Mouse (Mus musculus): Measurements from ENCODE around the gene Rbm28. TPM values are rescaled to one million over a fixed set of nuclear protein-coding genes. Genes with fewer than 3 reads are reported as not detected.
"Not testable (repeated sequence)": the region's sequence is repeated elsewhere in the genome, so short reads cannot be mapped to it uniquely, and the experiment has no call there.

Gene Rbm28
- polyA plus RNA-seq, 1 experiment: 33.8 TPM

DNA sequence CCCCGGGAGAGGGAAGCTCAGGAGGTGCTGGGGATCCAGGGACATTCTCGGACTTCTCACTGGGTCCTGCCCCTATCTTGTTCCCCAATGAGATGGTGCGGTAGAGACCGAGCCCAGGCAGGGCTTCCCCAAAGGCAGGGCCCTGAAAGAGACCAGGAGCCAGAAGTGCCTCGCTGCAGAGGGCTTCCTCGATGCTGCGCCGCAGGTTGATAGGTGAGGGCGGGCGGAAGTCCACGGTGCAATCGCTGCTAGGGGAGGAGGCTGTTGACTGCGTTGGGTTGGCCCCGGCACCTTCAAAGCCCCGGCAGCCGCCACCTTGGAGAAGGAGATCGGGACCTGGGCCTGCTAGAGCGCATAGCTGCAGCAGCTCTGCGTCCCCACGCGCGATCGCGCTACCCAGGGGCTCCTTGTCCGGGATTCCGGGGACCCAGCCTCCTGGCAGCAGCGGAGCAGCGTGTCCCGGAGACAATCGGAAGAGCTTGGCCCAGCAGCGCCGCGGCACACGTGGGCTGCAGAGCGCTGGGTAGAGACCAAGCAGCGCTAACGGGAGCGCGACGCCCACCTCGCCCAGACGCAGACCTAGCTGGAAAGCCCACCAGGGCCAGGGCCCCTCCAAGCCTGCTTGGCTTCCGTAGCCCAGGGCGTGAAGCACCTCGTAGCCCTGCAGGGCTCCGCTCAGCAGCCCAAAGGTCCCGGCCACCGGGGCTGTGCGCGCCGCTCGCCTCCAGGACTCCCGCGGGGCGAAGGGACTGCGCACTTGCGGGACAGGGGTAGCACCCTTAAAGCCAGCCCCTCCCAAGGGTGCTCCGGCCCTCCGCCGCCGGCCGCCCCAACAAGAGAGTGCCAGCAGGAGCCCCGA, 5.5 kb upstream of the Rbm28 start:
- Histone ChIP-seq H3K4me1 (ENCODE audit: control insufficient read depth, insufficient read depth, insufficient read length, low read length) (no peaks in the 10 kb centered on the region), H3K4me3 (ENCODE audit: insufficient read depth, low read depth, low read length) (peak overlapping the region; percentile 57), H3K27ac (replicated peaks; ENCODE audit: low read depth, low read length) (no peak overlapping the region)

DNA sequence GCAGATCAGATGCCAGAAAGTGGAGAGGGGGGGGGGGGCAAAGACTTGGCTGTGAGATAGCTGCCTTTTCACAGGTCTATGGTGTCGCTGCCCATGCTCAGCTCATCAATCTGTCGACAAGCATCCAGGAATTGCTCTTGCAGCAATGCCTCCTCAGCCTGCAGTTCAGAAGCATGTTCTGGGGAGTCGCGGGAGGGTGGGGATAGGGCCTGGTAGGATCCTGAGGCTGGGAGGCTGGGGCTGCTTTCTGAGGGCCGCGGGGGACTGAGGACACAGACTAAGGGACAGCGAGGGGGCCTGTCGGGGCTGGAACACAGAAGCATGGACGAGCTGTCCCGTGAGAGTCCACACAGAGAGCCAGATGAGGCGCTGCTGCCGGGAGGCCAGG, 4.9 kb upstream of the Rbm28 start:
- H3K4me3 ChIP-seq (ENCODE audit: insufficient read depth, low read depth, low read length): no peak overlapping the region
- no peak overlapping the region for H3K27ac ChIP-seq (replicated peaks; ENCODE audit: low read depth, low read length)
- H3K4me1 ChIP-seq (ENCODE audit: control insufficient read depth, insufficient read depth, insufficient read length, low read length): no peaks in the 10 kb centered on the region

DNA sequence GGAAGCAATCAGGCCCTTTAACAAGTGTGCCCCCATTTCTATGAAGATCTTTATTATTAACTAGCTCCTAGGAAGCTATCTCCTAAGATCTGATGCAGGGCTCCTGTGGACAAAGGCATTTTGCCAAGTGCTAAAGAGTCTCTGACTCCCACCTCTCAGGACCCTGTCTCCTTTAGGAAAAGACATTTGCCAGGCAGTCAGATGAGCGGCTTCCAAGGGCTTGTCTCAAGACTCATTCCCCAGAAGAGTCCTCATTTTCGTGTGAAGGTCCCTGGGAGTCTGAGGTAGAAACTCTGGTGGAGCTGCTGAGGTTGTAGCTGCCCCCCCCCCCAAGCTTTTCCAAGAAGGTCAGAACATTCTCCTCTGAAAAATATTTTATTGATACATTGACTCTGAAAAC, 4.1 kb upstream of the Rbm28 start:
- H3K4me3 ChIP-seq (ENCODE audit: insufficient read depth, low read depth, low read length): no peak overlapping the region
- no peak overlapping the region for H3K27ac ChIP-seq (replicated peaks; ENCODE audit: low read depth, low read length)

DNA sequence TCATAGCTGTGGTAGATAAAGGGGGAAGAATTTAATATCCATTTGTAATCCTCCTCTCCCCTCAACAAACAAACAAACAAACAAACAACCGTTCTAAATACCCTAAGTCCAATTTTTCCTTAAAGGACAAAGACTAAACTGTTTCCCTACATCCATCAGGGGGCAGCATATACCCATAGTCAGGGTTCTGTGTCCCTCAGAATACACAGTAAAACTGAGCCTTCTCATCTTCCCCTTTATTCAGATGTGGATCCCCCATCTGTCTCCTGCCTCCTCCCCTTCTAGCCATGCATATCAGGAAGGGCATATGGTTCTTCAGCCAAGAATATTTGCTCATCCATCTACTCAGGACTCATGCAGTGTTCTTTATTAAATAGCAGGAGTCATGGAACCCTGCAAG, 1.4 kb upstream of the Rbm28 start:
- H3K27ac ChIP-seq (replicated peaks; ENCODE audit: low read depth, low read length): no peak overlapping the region
- no peak overlapping the region for H3K4me3 ChIP-seq (ENCODE audit: insufficient read depth, low read depth, low read length)
- H3K4me1 ChIP-seq (ENCODE audit: control insufficient read depth, insufficient read depth, insufficient read length, low read length): no peaks in the 10 kb centered on the region

More for the DNA sequence above, 4.1 kb upstream of the Rbm28 start:
- no peaks in the 10 kb centered on the region for H3K4me1 ChIP-seq (ENCODE audit: control insufficient read depth, insufficient read depth, insufficient read length, low read length)

DNA sequence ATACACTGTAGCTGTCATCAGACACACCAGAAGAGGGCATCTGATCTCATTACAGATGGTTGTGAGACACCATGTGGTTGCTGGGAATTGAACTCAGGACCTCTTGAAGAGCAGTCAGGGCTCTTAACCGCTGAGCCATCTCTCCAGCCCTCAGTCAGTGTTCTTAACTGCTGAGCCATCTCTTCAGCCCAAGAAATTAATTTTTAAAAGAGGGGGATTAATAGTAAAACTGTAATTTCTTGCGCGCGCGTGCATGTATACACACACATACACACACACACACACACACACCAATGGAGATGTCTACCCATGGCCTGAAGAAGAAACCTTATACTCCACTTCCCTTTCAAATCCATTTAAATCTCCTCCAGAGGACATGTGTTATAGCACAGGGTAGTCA, 3.5 kb downstream of the Rbm28 start:
- not testable (repeated sequence) for H3K27ac ChIP-seq (replicated peaks; ENCODE audit: low read depth, low read length); H3K4me3 ChIP-seq (ENCODE audit: insufficient read depth, low read depth, low read length); H3K4me1 ChIP-seq (ENCODE audit: control insufficient read depth, insufficient read depth, insufficient read length, low read length)

DNA sequence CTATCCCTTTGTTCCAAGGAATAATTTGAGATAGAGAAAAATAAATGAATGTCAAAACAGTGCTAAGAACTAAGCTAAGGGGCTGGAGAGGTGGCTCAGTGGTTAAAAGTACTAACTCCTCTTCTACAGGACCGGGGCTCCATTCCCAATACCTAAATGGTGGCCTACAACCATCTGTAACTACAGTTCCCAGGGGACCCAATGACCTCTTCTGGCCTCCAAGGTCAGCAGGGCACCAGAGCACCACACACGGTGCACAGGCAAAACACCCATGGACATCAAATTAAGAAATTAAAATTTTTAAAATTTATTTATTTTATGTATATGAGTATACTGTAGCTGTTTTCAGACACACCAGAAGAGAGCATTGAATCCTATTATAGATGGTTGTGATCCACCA, 4.0 kb downstream of the Rbm28 start:
- H3K27ac ChIP-seq (replicated peaks; ENCODE audit: low read depth, low read length): no peak overlapping the region
- H3K4me3 ChIP-seq (ENCODE audit: insufficient read depth, low read depth, low read length): no peak overlapping the region
- no peaks in the 10 kb centered on the region; the same call in 1 of the 2 replicates for H3K4me1 ChIP-seq (ENCODE audit: control insufficient read depth, insufficient read depth, insufficient read length, low read length)

DNA sequence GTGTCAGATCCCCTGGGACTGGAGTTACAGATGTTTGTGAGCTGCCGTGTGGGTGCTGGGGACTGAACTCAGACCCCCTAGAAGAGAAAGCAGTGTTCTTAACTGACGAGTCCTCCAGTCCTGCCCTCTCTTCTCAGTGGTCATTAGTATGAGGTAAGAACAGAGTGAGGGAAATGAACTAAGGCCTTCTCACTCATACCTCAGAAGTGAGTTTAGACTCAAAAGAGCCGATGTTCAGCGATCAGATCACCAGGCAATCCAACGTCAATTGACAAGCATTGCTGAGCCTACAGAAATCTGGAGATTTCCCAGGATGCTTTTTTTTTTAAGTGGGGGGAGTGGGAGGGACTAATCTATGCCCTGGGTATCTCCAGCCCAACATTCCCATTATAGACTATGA, 8.5 kb downstream of the Rbm28 start:
- no peak overlapping the region for H3K4me3 ChIP-seq (ENCODE audit: insufficient read depth, low read depth, low read length)
- no peaks in the 10 kb centered on the region; the same call in 1 of the 2 replicates for H3K4me1 ChIP-seq (ENCODE audit: control insufficient read depth, insufficient read depth, insufficient read length, low read length)
- H3K27ac ChIP-seq (replicated peaks; ENCODE audit: low read depth, low read length): no peak overlapping the region

DNA sequence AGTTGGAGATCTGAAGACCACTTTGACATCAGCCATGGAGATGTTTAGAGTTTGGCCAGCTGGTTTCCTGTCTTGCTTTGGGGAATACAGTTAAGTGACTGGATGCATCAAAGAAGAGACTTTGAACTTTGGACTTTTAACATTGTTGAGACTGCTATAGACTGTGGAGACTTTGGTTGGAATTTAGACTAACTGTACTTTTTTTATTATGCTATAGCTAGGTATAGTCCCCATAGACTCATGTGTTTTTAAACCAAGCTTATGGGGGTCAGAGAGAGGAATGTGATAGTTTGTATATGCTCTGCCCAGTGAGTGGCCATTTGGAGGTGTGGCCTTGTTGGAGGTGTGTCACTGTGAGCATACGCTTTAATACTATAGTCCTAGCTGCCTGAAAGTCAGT, 14.8 kb downstream of the Rbm28 start:
- Histone ChIP-seq H3K27ac (replicated peaks; ENCODE audit: low read depth, low read length) (no peak overlapping the region), H3K4me3 (ENCODE audit: insufficient read depth, low read depth, low read length) (no peak overlapping the region), H3K4me1 (ENCODE audit: control insufficient read depth, insufficient read depth, insufficient read length, low read length) (no peaks in the 10 kb centered on the region)

DNA sequence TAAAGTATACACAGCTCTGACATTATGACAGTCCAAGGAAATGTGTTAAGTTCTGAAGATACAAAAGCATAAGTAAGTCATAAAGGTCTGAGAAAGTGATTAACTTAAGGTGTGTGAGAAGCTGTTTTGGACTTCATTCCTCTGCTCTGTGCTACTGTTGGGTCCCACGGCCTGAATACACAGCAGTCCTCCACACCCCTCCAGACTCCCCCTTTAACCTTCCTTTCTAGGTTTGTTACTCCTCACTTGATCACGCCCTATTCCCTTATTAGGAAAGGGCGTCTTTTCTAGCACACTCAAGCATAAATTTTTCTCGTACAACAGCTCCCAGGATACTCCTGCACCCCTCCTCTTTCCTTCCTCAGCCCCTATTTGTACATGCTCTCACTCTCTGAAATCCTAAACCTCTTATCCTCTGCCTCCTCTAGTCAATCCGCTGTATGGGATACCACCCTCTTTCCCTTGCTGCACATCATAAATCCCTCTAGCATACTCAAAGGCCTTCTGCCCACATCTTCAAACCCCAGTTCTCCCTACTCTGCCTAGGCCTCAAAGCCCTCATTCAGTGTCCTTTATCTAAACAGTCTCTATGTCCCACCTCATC, 17.3 kb downstream of the Rbm28 start:
- Histone ChIP-seq H3K27ac (replicated peaks; ENCODE audit: low read depth, low read length) (no peak overlapping the region), H3K4me3 (ENCODE audit: insufficient read depth, low read depth, low read length) (no peak overlapping the region), H3K4me1 (ENCODE audit: control insufficient read depth, insufficient read depth, insufficient read length, low read length) (no peaks in the 10 kb centered on the region)

DNA sequence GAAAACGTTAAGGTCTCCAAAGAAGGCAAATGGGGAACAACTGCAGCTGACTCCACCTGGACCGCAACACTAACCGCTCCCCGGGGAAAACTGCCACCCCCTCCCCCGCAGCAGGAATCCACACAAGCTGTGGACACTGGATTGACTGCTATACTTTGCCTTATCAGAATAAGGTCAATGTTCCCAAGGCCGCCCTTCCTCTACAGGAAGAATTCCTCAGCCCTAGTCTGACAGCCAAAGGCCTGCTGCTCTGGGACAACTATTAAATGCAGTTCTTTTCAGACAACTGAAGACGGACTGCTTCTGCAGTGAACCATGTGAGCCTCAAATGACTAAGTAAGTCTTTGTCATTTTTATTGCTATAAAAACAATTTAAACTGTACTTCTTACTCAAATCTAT, 18.2 kb downstream of the Rbm28 start:
- Histone ChIP-seq H3K27ac (replicated peaks; ENCODE audit: low read depth, low read length) (no peak overlapping the region), H3K4me1 (ENCODE audit: control insufficient read depth, insufficient read depth, insufficient read length, low read length) (no peaks in the 10 kb centered on the region)

DNA sequence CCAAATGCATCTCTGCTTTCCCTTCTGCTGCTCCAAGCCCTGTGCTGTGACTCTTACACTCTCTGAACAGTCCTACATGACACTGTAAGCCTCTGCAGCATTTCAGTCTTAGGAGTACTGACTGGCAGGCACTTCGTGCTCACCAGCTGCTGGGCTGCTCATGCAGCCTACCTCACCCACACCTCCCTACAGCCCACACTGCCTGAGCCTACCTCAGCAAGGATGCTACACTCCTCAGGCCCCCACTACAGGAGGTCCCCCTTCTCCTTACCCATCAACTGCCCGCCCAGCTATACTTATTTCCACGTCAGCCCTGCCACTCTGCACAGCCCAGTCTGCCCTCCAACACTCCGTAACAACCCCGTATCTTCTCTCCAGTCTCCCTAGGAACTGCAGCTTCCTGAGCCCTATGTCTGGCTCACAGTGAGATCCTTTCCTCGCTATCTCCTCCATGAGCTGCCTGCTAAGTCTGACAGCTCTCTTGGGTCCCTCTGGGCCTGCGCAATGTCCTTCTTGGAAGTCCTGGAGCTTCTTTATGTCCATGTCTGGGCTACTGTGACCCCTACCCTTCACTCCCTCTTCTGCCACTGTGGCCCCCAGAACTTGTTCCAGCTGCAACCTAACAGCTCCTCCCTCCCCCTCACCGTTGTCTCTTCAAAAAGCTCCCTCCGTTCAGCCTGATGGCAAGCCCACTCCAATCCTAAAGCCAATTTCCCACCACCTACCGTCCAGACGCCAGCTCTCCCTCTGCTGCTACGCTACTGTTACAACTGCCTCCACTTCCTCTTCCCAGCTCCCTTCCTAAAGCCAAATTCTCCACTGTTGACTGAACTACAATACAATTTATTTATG, 19.1 kb downstream of the Rbm28 start:
- Histone ChIP-seq H3K4me3 (ENCODE audit: insufficient read depth, low read depth, low read length) (no peak overlapping the region), H3K4me1 (ENCODE audit: control insufficient read depth, insufficient read depth, insufficient read length, low read length) (no peaks in the 10 kb centered on the region), H3K27ac (replicated peaks; ENCODE audit: low read depth, low read length) (no peak overlapping the region)

More for the DNA sequence above, 18.2 kb downstream of the Rbm28 start:
- H3K4me3 ChIP-seq (ENCODE audit: insufficient read depth, low read depth, low read length): no peak overlapping the region

DNA sequence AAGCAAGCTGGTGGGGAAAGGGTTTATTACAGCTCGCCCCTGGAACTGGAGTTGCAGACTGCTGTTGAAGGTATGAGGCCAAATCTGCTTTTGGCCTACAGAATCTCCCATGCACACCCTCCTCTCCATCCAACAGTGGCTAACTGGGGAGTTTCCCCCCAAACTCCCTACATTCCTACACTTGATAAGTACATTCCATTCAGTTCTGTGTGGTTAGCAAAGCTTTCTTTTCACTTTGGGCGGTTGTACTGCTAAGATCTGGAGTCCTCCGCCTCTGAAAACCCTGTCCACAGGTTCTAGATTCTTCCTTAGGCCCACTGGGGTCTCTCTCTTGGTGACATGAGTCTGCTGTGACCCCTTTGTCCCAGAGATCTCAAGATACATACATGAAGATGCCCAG, 19.8 kb downstream of the Rbm28 start:
- no peaks in the 10 kb centered on the region for H3K4me1 ChIP-seq (ENCODE audit: control insufficient read depth, insufficient read depth, insufficient read length, low read length)
- no peak overlapping the region for H3K27ac ChIP-seq (replicated peaks; ENCODE audit: low read depth, low read length)
- H3K4me3 ChIP-seq (ENCODE audit: insufficient read depth, low read depth, low read length): no peak overlapping the region

DNA sequence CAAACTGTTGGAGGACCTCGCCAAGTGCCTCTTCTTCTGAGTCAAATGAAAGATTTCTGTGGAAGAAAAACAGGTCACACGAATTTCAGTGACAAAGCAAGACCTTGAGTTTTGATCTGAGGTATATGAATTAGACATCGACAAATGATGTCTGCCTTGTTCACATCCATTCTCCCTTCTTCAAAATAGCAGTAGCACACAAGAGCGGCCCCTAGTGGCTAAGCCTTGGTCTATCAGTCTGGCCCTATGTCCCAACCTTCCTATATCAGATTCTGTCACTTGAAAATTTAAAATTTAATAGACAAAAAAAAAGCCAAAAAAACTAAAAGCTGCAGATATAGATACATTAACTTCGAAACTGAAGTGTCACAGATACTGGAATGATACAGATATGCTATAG, 21.2 kb downstream of the Rbm28 start:
- H3K4me1 ChIP-seq (ENCODE audit: control insufficient read depth, insufficient read depth, insufficient read length, low read length): peaks cover under 1% of the 10 kb centered on the region; the same call in 1 of the 2 replicates
- H3K27ac ChIP-seq (replicated peaks; ENCODE audit: low read depth, low read length): no peak overlapping the region
- no peak overlapping the region for H3K4me3 ChIP-seq (ENCODE audit: insufficient read depth, low read depth, low read length)

DNA sequence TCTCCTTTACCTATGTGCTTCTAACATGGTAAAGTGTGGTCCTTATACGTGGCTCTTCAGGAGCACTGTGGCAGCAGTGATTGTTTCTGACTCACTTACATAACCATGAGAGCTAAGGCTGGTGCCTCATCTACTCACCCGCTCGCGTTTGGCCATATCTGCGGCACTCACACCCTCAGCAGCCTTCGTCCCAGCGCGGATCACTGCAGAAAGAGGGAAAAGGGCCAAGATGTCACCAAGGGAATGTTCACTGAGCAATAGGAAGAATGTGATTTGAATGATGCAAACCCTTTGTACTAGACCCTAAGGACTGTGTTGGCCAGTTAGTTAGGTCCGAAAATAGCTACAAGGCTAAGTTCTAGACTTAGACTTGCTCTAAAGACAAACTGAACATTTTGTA, 27.4 kb downstream of the Rbm28 start:
- H3K4me3 ChIP-seq (ENCODE audit: insufficient read depth, low read depth, low read length): no peak overlapping the region
- H3K27ac ChIP-seq (replicated peaks; ENCODE audit: low read depth, low read length): peak overlapping the region; percentile 87
- peaks cover 4% of the 10 kb centered on the region; the same call in 1 of the 2 replicates for H3K4me1 ChIP-seq (ENCODE audit: control insufficient read depth, insufficient read depth, insufficient read length, low read length)

DNA sequence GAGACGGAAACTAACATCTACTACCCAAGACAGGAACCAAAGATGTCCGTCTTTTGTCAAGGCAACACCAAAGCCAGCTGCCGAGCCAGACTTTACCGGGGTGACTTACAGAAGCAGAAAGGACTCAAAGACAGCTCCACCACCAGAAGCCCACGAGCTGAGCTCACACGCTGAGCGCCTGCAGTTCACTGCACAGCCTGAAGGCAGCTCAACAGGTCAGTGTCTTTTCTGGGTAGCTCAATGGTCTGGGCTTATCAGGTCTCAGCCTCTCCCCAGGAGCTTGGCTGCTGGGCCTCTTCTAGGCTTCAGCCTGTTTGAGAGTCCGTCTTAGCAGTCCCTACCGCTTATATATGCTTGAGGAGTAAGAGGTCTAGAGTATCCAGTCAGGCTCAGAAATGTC, 31.7 kb downstream of the Rbm28 start:
- no peaks in the 10 kb centered on the region for H3K4me1 ChIP-seq (ENCODE audit: control insufficient read depth, insufficient read depth, insufficient read length, low read length)
- no peak overlapping the region for H3K4me3 ChIP-seq (ENCODE audit: insufficient read depth, low read depth, low read length)
- H3K27ac ChIP-seq (replicated peaks; ENCODE audit: low read depth, low read length): no peak overlapping the region

Measured in brown adipose tissue, adult 24 weeks (tissue).